ENCODE assay signal across 8 mouse cellular contexts in the genomic region with DNA sequence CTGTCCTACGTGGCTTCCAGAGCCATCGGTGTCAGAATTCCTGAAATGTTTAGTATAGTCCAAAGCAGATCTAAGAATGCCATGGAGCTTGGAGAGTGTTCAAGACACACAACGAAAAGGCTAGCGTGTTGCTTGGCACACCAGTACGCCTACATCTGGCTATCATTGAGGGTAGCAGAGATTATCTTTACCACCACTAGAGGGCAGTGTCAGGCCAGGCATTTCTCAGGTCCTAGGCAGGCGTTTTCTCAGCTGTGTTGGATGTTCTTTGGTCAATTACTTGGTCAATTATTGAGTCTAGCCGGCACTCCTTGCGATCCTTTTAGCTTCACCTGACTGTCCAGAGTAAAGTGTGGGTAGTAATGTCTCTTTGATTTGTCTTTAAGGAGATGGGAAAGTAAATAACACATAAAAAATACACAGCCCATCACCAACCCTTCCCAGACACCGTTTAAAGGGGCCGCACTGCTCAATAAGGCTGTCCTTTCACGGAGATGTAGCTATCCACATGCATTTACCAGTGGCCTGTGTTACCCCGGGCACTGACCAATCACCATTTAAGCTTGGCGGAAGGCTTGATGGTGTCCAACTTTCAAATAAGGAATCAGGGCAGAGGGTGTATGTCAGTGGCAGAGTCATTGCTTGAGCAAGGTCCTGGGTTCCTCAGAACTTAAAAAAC. TPM values are rescaled to one million over a fixed set of nuclear protein-coding genes. Genes with fewer than 3 reads are reported as not detected.
DNase-seq lines count a peak whose midpoint lies in the region; ATAC-seq lines count a peak whose summit lies in the region.

No protein-coding gene starts in this region.

- no peak overlapping the region for H3K9ac ChIP-seq in heart, embryonic 11.5 days (ENCODE audit: low read depth, low read length)
- H3K9ac ChIP-seq in hindbrain, embryonic 16.5 days (ENCODE audit: low read depth, low read length) = no peak overlapping the region

- no peak for ATAC-seq in heart, embryonic 11.5 days (replicated peaks; ENCODE audit: insufficient number of reproducible peaks, low FRiP score, low TSS enrichment)
- ATAC-seq in hindbrain, embryonic 16.5 days = peak; percentile 93
- ATAC-seq in megakaryocyte-erythroid progenitor cell, adult 5-6 weeks (replicated peaks; ENCODE audit: low FRiP score, low TSS enrichment, poor library complexity, severe bottlenecking) = peak; percentile 88

- H3K9me3 ChIP-seq in heart, embryonic 11.5 days (replicated peaks; ENCODE audit: control insufficient read depth, low read length) = no peaks in the 10 kb centered on the region
- no peaks in the 10 kb centered on the region for H3K9me3 ChIP-seq in hindbrain, embryonic 16.5 days (ENCODE audit: control insufficient read depth, low read length)

- no peaks in the 10 kb centered on the region for H3K36me3 ChIP-seq in heart, embryonic 11.5 days (ENCODE audit: control insufficient read depth, insufficient read depth, low read length)
- no peaks in the 10 kb centered on the region for H3K36me3 ChIP-seq in hindbrain, embryonic 16.5 days (ENCODE audit: control insufficient read depth, insufficient read depth, low read length)

- H3K27me3 ChIP-seq in heart, embryonic 11.5 days (ENCODE audit: control insufficient read depth, insufficient read depth, low read length) = peaks cover 9% of the 10 kb centered on the region; the same call in 1 of the 2 replicates
- H3K27me3 ChIP-seq in hindbrain, embryonic 16.5 days (replicated peaks; ENCODE audit: control insufficient read depth, insufficient read depth, low read length) = no peaks in the 10 kb centered on the region

- no peak overlapping the region for H3K4me3 ChIP-seq in heart, embryonic 11.5 days (ENCODE audit: low read depth, low read length)
- no peak overlapping the region for H3K4me3 ChIP-seq in hindbrain, embryonic 16.5 days (ENCODE audit: low read length)

- no peak overlapping the region for H3K4me2 ChIP-seq in heart, embryonic 11.5 days
- H3K4me2 ChIP-seq in hindbrain, embryonic 16.5 days (ENCODE audit: low read length) = no peak overlapping the region

- H3K4me1 ChIP-seq in heart, embryonic 11.5 days (ENCODE audit: control insufficient read depth, insufficient read depth, low read length) = no peaks in the 10 kb centered on the region
- H3K4me1 ChIP-seq in hindbrain, embryonic 16.5 days (ENCODE audit: control insufficient read depth, insufficient read depth, low read depth, low read length) = no peaks in the 10 kb centered on the region

- H3K27ac ChIP-seq in heart, embryonic 11.5 days (ENCODE audit: low read depth, low read length) = no peak overlapping the region
- no peak overlapping the region for H3K27ac ChIP-seq in hindbrain, embryonic 16.5 days (ENCODE audit: low read depth, low read length)

- peak; percentile 67 to 83 for DNase-seq in heart, adult 18-20 months
- DNase-seq in cerebellum, adult 9-11 months = peak; percentile 61
- peak; percentile 69 to 94 for DNase-seq in frontal cortex, adult 2 months (ENCODE audit: extremely low spot score in 1 of 2, low spot score in 1 of 2)
- peak; percentile 76 for DNase-seq in left cerebral cortex, adult 11 months (ENCODE audit: low spot score)
- DNase-seq in right cerebral cortex, postnatal 25 days = peak; percentile 69

- WGBS in heart, embryonic 11.5 days (ENCODE audit: insufficient replicate concordance) = 42% methylated on average over 13 of the region's 13 CpGs
- WGBS in hindbrain, embryonic 16.5 days = 35% methylated on average over 13 of the region's 13 CpGs

RNA-seq across cellular contexts. Expression of a gene that starts 29.7 kb away (rescaled TPM):
- 1 to 10 TPM; 2.8 to 3.9 TPM for total RNA-seq in heart, adult 18-20 months (2021)
- polyA plus RNA-seq in heart, embryonic 11.5 days (2014; fragmentation: Nextera tagmentation; extraction: Ambion mirVana) = 2.1 and 2.5 TPM in 2 replicates
- polyA plus RNA-seq in frontal cortex, adult 2 months (2012; rRNA removed) = 4.2 and 6.6 TPM in 2 replicates
- 1.2 and 1.6 TPM in 2 replicates for polyA plus RNA-seq in hindbrain, embryonic 16.5 days (2015; fragmentation: Nextera tagmentation; extraction: Ambion mirVana)
- total RNA-seq in megakaryocyte-erythroid progenitor cell, adult 5-6 weeks (2014; fragmentation: Nextera tagmentation) = 0.77 and 1.7 TPM in 2 replicates
- not detected in 2 replicates for total RNA-seq in megakaryocyte-erythroid progenitor cell, adult 5-6 weeks (2017)
